Mouse (Mus musculus): ENCODE measurements around the gene Fanci. TPM values are rescaled to one million over a fixed set of nuclear protein-coding genes. Genes with fewer than 3 reads are reported as not detected.

Gene Fanci
- 2.0 TPM for total RNA-seq (2023)

DNA sequence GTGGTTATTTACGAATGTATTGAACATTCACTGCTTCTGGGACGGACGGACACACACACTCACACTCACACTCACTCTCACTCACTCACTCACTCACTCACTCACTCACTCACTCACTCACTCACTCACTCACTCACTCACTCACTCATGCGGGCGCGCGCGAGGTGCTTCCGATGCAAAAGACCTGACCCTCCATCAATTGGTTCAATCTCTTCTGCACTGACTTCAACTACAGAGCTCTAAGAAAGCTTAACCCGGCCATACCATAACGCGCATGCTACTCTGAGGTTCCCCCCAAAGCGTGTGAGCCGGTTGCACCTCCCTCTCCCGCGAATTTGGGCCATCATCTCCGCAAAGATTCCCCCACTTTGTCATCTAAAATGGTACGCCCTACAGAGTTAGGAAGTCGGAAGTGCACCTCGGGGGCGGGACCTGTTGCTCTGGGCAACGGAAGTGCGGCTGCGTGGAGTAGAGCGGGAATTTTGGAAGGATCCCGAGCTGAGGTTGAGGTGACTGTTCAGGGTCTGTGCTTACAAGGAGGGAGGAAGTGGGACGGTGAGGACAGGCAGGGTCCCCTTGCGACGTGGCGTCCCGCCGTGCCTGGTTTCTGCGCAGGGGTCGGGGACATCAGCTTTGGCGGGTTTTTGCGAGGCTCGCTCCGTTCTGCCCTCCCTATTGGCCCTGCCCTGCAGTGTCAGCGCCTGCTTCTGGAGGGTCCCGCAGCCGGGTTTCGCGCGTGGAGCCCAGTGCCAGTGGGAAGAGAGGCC is at the start of gene Fanci:
TSS of gene Fanci (plus strand) at position 47 of the 767 bp plus-strand sequence.

DNA sequence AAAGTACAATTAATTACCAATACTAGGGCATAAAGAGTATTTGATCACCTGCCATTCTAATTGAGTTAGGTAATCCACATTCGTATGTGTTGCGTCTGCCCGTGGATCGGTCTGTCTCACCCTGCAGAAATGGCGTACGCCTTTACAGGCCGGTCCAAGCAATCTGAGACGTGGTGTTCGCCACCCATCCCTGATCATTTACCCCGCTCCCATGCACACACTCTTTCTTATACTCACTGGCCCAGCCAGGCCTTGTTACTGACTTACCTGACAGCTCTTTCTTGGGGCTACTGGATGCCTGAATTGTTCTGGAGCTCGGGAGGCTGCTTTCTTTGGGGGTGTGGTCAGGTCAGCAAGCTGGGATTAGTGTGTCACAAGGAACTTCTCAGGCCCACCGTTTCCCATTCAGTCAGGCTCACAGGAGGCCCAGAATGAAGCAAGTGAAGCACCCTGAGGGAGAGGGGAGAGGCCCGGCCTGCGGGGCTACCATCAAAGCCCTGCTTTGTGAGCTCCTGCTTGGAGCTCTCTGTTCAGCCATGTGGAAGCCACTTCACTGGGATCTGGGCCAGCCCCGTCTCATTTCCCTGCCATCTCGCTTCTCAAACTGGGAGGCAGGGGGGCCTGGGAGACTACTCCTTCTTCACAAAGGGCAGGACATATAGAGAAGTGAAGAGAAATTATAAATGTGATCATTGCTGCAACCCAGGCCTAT is 5.2 kb upstream of the Fanci start, which contains the start of gene Rlbp1:
TSS of gene Rlbp1 (minus strand) at position 627 of the 712 bp plus-strand sequence.

DNA sequence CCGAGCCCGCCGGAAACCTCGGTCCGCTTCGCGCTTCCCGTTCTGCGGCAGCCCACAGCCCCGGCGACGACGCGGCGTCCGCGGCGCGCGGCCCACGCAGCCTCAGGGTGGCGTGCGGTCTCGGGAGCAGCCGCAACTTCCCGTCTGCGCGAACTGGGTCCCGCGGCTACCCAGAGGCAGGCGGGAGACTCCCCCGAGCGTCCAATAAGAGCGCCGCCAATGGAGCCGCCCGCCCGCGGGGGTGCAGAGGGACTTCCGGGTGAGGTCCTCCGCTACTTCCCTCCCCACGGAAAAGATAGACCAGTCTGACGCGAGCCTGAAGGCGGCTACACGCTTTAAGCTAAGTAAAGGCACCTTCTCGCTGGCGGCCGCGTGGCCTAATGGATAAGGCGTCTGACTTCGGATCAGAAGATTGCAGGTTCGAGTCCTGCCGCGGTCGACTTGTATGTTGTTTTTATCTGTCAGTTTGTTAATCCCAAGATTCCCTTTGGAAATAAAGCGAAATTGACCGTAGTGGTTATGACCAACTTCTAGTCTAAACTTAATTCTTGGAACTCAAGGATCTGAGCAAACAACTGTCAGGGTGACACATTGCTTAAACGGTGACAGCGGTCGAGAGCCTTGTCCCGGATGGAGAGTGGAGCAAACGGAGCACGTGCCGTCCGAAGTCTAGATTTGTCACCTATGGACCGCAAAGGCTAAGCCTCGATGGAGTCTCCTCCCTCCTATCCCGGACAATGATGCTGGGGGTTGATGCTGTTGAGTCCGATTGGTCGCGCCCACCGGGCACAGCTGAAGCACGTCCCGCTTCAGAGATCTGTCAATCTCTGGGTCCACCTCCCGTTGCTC is 74.5 kb downstream of the Fanci start, which contains the start of gene Polg:
TSS of gene Polg (minus strand) at position 310 of the 849 bp plus-strand sequence.

Other genes starting within 250 kb of the Fanci start
- 23.7 TPM for gene Mfge8, start 242.9 kb upstream of the Fanci start, total RNA-seq (2023)
- gene Abhd2, start 118.7 kb upstream of the Fanci start, total RNA-seq (2023): 90.3 TPM
- not detected for gene Rlbp1, start 4.9 kb upstream of the Fanci start, total RNA-seq (2023)
- gene Polg, start 74.4 kb downstream of the Fanci start, total RNA-seq (2023): 120 TPM
- gene Rhcg, start 225.7 kb downstream of the Fanci start, total RNA-seq (2023): not detected

Data from CD8-positive naive resting alpha-beta T cell, adult 57 days (primary cell).